Mouse (Mus musculus) megakaryocyte-erythroid progenitor cell, adult 5-6 weeks (primary cell): ENCODE data around the gene Rassf3. TPM values are rescaled to one million over a fixed set of nuclear protein-coding genes. Genes with fewer than 3 reads are reported as not detected.

Experiments
- total RNA-seq, 2 experiments: library from RNA; stranded (forward) in 1 of 2; stranded (reverse) in 1 of 2; fragments of 200-1000, 215-1000 nt in 1 of 2; fragments of >200 nt in 1 of 2; fragmentation: Nextera tagmentation in 1 of 2; gene quantifications; 2 replicates each; pipeline ENCODE4 v1.2.3; 2014 to 2017

The Rassf3 gene
- total RNA-seq, 2 experiments from 2014 or later, result 9.7 to 13.4 TPM

Other genes starting within 250 kb of the Rassf3 start
- gene Tbc1d30, start 125.1 kb downstream of the Rassf3 start, total RNA-seq (2014; fragmentation: Nextera tagmentation), result 0.57 TPM in 1 of 2 replicates, not detected in the other
- gene Tbc1d30, start 125.1 kb downstream of the Rassf3 start, total RNA-seq (2017), result 0.57 TPM in 1 of 2 replicates, not detected in the other
- 21.9 and 33.9 TPM in 2 replicates for gene Gns, start 111.3 kb downstream of the Rassf3 start, total RNA-seq (2014; fragmentation: Nextera tagmentation)
- gene Gns, start 111.3 kb downstream of the Rassf3 start, total RNA-seq (2017), result 17.3 and 23.7 TPM in 2 replicates
- 28.9 and 31.5 TPM in 2 replicates for gene Tbk1, start 110.4 kb upstream of the Rassf3 start, total RNA-seq (2014; fragmentation: Nextera tagmentation)
- gene Tbk1, start 110.4 kb upstream of the Rassf3 start, total RNA-seq (2017), result 31.3 and 47.5 TPM in 2 replicates
- gene Xpot, start 150.0 kb upstream of the Rassf3 start, total RNA-seq (2014; fragmentation: Nextera tagmentation), result 84.1 and 92.3 TPM in 2 replicates
- gene Xpot, start 150.0 kb upstream of the Rassf3 start, total RNA-seq (2017), result 127 and 153 TPM in 2 replicates
- not detected in 2 replicates for gene D930020B18Rik, start 165.2 kb upstream of the Rassf3 start, total RNA-seq (2014; fragmentation: Nextera tagmentation)
- gene D930020B18Rik, start 165.2 kb upstream of the Rassf3 start, total RNA-seq (2017), result not detected in 2 replicates